Mouse (Mus musculus): ENCODE measurements at regions not wholly inside any gene's neighbourhood (a gene's known extent, or its start where the extent isn't known, plus 50 kb on each side); places are given as distances from the start of the nearest gene placed in this dataset.

- TF ChIP-seq EP300 (IDR thresholded peaks at IDR 0.05; ENCODE audit: insufficient read depth, low read depth, low read length) (no peak), POLR2A (IDR thresholded peaks at IDR 0.05; ENCODE audit: insufficient read depth, low read length) (no peak)
Measured at GRCm38 (mm10) chr1:190375160-190375880, 204.8 kb upstream of the Prox1 start.

Measured in ES-Bruce4 (cell line).